Mouse (Mus musculus) midbrain, embryonic 14.5 days (tissue): ENCODE measurements around the gene Pcsk4. TPM values are rescaled to one million over a fixed set of nuclear protein-coding genes. Genes with fewer than 3 reads are reported as not detected.

Source experiments
- ATAC-seq: fragments of 200-750 bp; cut with Nextera tagmentation; 2 replicates; pipeline ENCODE4 v1.8.0; 2017; ENCODE audit warnings: moderate number of reproducible peaks, moderate library complexity; ENCODE audit not compliant: low FRiP score, low TSS enrichment
- DNase-seq: peaks from one replicate; pipeline ENCODE4 v3.0.0-alpha.2; 2015
- H3K27ac ChIP-seq: fragments of 300-500 bp; sonication (generic); replicated peaks from 2 replicates; pipeline ENCODE4 v1.5.1; 2014; ENCODE audit warnings: mild to moderate bottlenecking, low read depth, low read length, moderate library complexity
- H3K27me3 ChIP-seq: fragments of 300-500 bp; sonication (generic); 2 replicates; pipeline ENCODE4 v1.6.1; 2014; ENCODE audit warnings: low read length, control low read depth, mixed read lengths; ENCODE audit not compliant: control insufficient read depth, insufficient read depth
- H3K36me3 ChIP-seq: fragments of 300-500 bp; sonication (generic); 2 replicates; pipeline ENCODE4 v1.6.1; 2014; ENCODE audit warnings: low read length, control low read depth; ENCODE audit not compliant: control insufficient read depth, insufficient read depth
- H3K4me1 ChIP-seq: fragments of 300-500 bp; sonication (generic); 2 replicates; pipeline ENCODE4 v1.6.1; 2014; ENCODE audit warnings: mild to moderate bottlenecking, antibody characterized with exemption, low read length, control low read depth; ENCODE audit not compliant: control insufficient read depth, insufficient read depth
- H3K4me2 ChIP-seq: fragments of 300-500 bp; sonication (generic); 2 replicates; pipeline ENCODE4 v1.6.1; 2014; ENCODE audit warnings: mild to moderate bottlenecking, low read length, moderate library complexity
- H3K4me3 ChIP-seq: fragments of 300-500 bp; sonication (generic); replicated peaks from 2 replicates; pipeline ENCODE4 v1.5.1; 2014; ENCODE audit warnings: low read depth, low read length
- H3K9ac ChIP-seq: fragments of 300-500 bp; sonication (generic); replicated peaks from 2 replicates; pipeline ENCODE4 v1.6.1; 2014; ENCODE audit warnings: mild to moderate bottlenecking, low read length, moderate library complexity
- H3K9me3 ChIP-seq: fragments of 300-500 bp; sonication (generic); 2 replicates; pipeline ENCODE4 v1.6.1; 2016; ENCODE audit warnings: low read length, control low read depth, mixed read lengths; ENCODE audit not compliant: control insufficient read depth
- WGBS: fragments of 180-500 bp; shearing (Covaris S2); extraction: QIAGEN DNeasy Blood & Tissue Kit; methylation state at CpG from one replicate; pipeline ENCODE4 v1.1.7; 2014; 5-methylcytosine and 5-hydroxymethylcytosine counted together
- polyA plus RNA-seq: library from polyadenylated mRNA; unstranded; fragments of >200 nt; fragmentation: Nextera tagmentation; extraction: Ambion mirVana; gene quantifications from 2 replicates; pipeline ENCODE4 v1.2.1, GENCODE M21; 2014

Pcsk4 gene
- polyA plus RNA-seq, result 2.5 and 3.5 TPM in 2 replicates

- H3K36me3 ChIP-seq, result no peaks in the 10 kb centered on the region
- peak; percentile 95 for ATAC-seq
- 0 out of 2 replicates have a peak, but pooled peaks cover 3% of the 10 kb centered on the region for H3K27me3 ChIP-seq
- H3K9ac ChIP-seq, result peak within 1 kb of the TSS; percentile 47; the same call in 1 of the 2 replicates
- peak within 1 kb of the TSS; percentile 44 for H3K4me3 ChIP-seq
- peak within 1 kb of the TSS; percentile 87 for H3K4me2 ChIP-seq
- H3K9me3 ChIP-seq, result no peaks in the 10 kb centered on the region
- peak; percentile 96 for DNase-seq
- no peak within 1 kb of the TSS for H3K27ac ChIP-seq
- 4% methylated on average over 35 of the region's 36 CpGs for WGBS
- H3K4me1 ChIP-seq, result peaks cover 14% of the 10 kb centered on the region
Observed at GRCm38 (mm10) chr10:80329273-80330081, at the start of gene Pcsk4, which contains the start of gene Reep6. Gene Pcsk4, minus strand, starts transcription at chr10:80329498. Gene Reep6, plus strand, starts transcription at chr10:80329953.

- DNase-seq, result no peak
- no peak for ATAC-seq
- Histone ChIP-seq H3K4me2 (no peak overlapping the region), H3K36me3 (peaks cover 36% of the 10 kb centered on the region), H3K27ac (no peak overlapping the region), H3K9me3 (no peaks in the 10 kb centered on the region), H3K27me3 (no peaks in the 10 kb centered on the region), H3K4me1 (peaks cover 3% of the 10 kb centered on the region; the same call in 1 of the 2 replicates), H3K9ac (no peak overlapping the region), H3K4me3 (no peak overlapping the region)
- WGBS, result 52% methylated on average over 10 of the region's 10 CpGs
Observed at GRCm38 (mm10) chr10:80377716-80378115, 48.4 kb upstream of the Pcsk4 start.

GRCm38 (mm10) chr10:80376160-80376559 lies 46.9 kb upstream of the Pcsk4 start:
- under 1% methylated on average over 7 of the region's 7 CpGs for WGBS
- H3K27me3 ChIP-seq, result no peaks in the 10 kb centered on the region
- H3K9me3 ChIP-seq, result no peaks in the 10 kb centered on the region
- H3K4me3 ChIP-seq, result no peak overlapping the region
- peak; percentile 97 for DNase-seq
- H3K4me1 ChIP-seq, result peaks cover 8% of the 10 kb centered on the region; the same call in 1 of the 2 replicates
- peaks cover 20% of the 10 kb centered on the region for H3K36me3 ChIP-seq
- no peak overlapping the region for H3K9ac ChIP-seq
- H3K27ac ChIP-seq, result no peak overlapping the region
- H3K4me2 ChIP-seq, result no peak overlapping the region
- no peak for ATAC-seq

- no peak for ATAC-seq
- Histone ChIP-seq H3K4me2 (no peak overlapping the region), H3K27ac (no peak overlapping the region), H3K9me3 (no peaks in the 10 kb centered on the region), H3K4me3 (no peak overlapping the region), H3K27me3 (no peaks in the 10 kb centered on the region), H3K4me1 (peaks cover 11% of the 10 kb centered on the region; the same call in 1 of the 2 replicates), H3K9ac (no peak overlapping the region), H3K36me3 (peaks cover 1% of the 10 kb centered on the region)
- 23% methylated on average over 6 of the region's 6 CpGs for WGBS
- peak; percentile 72 for DNase-seq
Observed at GRCm38 (mm10) chr10:80374063-80374462, 44.8 kb upstream of the Pcsk4 start.

GRCm38 (mm10) chr10:80372706-80373105 lies 43.4 kb upstream of the Pcsk4 start:
- Histone ChIP-seq H3K27ac (no peak overlapping the region), H3K9me3 (no peaks in the 10 kb centered on the region), H3K9ac (no peak overlapping the region), H3K4me3 (no peak overlapping the region), H3K27me3 (no peaks in the 10 kb centered on the region), H3K4me2 (no peak overlapping the region), H3K36me3 (no peaks in the 10 kb centered on the region), H3K4me1 (peaks cover 11% of the 10 kb centered on the region; the same call in 1 of the 2 replicates)
- ATAC-seq, result no peak
- 83% methylated on average over 6 of the region's 6 CpGs for WGBS
- no peak for DNase-seq

GRCm38 (mm10) chr10:80371983-80372382 lies 42.7 kb upstream of the Pcsk4 start:
- Histone ChIP-seq H3K9ac (no peak overlapping the region; the same call in 1 of the 2 replicates), H3K27ac (no peak overlapping the region), H3K27me3 (no peaks in the 10 kb centered on the region), H3K4me3 (no peak overlapping the region), H3K4me2 (peak overlapping the region; percentile 41), H3K4me1 (peaks cover 11% of the 10 kb centered on the region; the same call in 1 of the 2 replicates), H3K9me3 (no peaks in the 10 kb centered on the region), H3K36me3 (no peaks in the 10 kb centered on the region)
- DNase-seq (no peak), ATAC-seq (no peak)
- 55% methylated on average over 9 of the region's 9 CpGs for WGBS

GRCm38 (mm10) chr10:80371411-80371966 lies 42.2 kb upstream of the Pcsk4 start:
- no peaks in the 10 kb centered on the region for H3K27me3 ChIP-seq
- no peaks in the 10 kb centered on the region for H3K9me3 ChIP-seq
- DNase-seq (peak; percentile 77), ATAC-seq (peak; percentile 63; the same call in 1 of the 2 replicates)
- WGBS, result 3% methylated on average over 12 of the region's 12 CpGs
- no peaks in the 10 kb centered on the region for H3K36me3 ChIP-seq
- no peak overlapping the region; the same call in 1 of the 2 replicates for H3K9ac ChIP-seq
- H3K27ac ChIP-seq, result no peak overlapping the region
- H3K4me2 ChIP-seq, result peak overlapping the region; percentile 41
- H3K4me3 ChIP-seq, result no peak overlapping the region
- peaks cover 11% of the 10 kb centered on the region; the same call in 1 of the 2 replicates for H3K4me1 ChIP-seq

- H3K9me3 ChIP-seq, result no peaks in the 10 kb centered on the region
- WGBS, result 85% methylated on average over 21 of the region's 21 CpGs
Observed at GRCm38 (mm10) chr10:80369995-80370747, 40.9 kb upstream of the Pcsk4 start.

More at GRCm38 (mm10) chr10:80369995-80370747, 40.9 kb upstream of the Pcsk4 start:
- Histone ChIP-seq H3K27ac (no peak overlapping the region), H3K27me3 (no peaks in the 10 kb centered on the region), H3K4me3 (no peak overlapping the region), H3K4me2 (no peak overlapping the region), H3K4me1 (peaks cover 11% of the 10 kb centered on the region; the same call in 1 of the 2 replicates), H3K9ac (no peak overlapping the region), H3K36me3 (no peaks in the 10 kb centered on the region)
- no peak for ATAC-seq
- DNase-seq, result no peak
